Mouse (Mus musculus): ENCODE data around the gene Capn12.

DNA sequence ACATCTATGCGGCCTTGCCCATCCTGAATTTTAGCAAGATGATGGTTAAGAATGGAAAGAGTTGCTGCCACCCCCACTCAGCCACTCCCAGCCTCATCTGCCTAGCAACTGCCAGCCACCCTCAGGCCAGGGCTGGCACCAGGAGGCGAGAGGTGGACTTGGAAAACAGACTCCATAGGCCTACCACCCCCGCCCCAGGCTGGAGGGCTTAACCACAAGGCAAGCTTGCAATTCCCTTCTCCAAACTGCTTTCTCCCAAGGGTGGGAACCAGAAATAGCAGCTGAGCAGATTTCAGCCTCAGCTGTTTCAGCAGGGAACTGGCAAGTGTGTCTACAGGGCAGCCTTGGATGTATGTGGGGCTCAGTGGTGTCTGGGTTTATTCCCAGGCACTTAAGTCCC is 21.6 kb downstream of the Capn12 start:
- TF ChIP-seq CTCF (conservative IDR thresholded peaks at IDR 0.05; ENCODE audit: insufficient read depth, insufficient read length, low read depth, low read length) (no peak), POLR2A (IDR thresholded peaks at IDR 0.05; ENCODE audit: low read depth, low read length) (no peak)
